In the genomic region with DNA sequence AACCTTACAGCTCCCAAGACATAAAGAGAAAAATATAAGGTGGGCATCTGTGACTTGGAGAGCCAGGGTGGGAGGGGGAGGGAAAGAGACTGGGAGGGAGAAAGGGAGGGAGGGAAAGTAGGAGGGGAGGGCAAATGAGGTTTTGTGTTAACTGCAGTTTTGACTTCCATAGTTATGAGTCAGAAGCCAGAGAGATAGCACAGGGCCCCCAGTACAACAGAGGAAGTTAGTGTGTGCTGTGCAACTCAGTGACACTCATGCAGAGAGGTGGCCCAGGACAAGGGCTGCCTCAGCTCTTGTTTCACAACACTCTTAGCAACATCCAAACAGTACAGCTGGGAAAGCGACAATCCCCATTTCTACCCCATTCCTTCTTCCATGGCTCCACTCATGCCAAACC, we compare ENCODE assay signal across 9 mouse cellular contexts.
DNase-seq lines count a peak whose midpoint lies in the region; ATAC-seq and TF ChIP-seq lines count a peak whose summit lies in the region.
"Had no signal": no experiment of that assay in that cellular context is flagged by ENCODE, and none has a peak within 500 bp of the region (broad histone marks: within the 10 kb centered on the region; RNA-seq: fewer than 3 reads in every experiment).

No protein-coding gene starts in this region.

- peak; percentile 62 to 81 for TF ChIP-seq EP300 in MEL (IDR thresholded peaks at IDR 0.05; ENCODE audit: low read depth in 1 of 2, low read length in 2 of 2)

- no peak for DNase-seq in heart, postnatal 36 days
- peak; percentile 88 for DNase-seq in MEL (ENCODE audit: low read depth, low spot score)
- DNase-seq in left cerebral cortex, postnatal 25 days (ENCODE audit: low spot score in 2 of 2): no peak
- no peak for DNase-seq in right cerebral cortex, postnatal 36 days (ENCODE audit: low spot score in 2 of 2)

- H3K27ac ChIP-seq in heart, embryonic 12.5 days (ENCODE audit: poor library complexity, severe bottlenecking): peak overlapping the region; percentile 66
- peak overlapping the region; percentile 78 for H3K27ac ChIP-seq in MEL (ENCODE audit: control insufficient read depth, low read depth, low read length)
- peak overlapping the region; percentile 61 for H3K27ac ChIP-seq in macrophage
- no peak overlapping the region for H3K27ac ChIP-seq in forebrain, embryonic 15.5 days (replicated peaks)

- intact Hi-C loops in heart, postnatal 36 days (cut with DNase I): no loop called here
- intact Hi-C loops in left cerebral cortex, postnatal 25 days (cut with DNase I): no loop called here

- H3K4me3 ChIP-seq in heart, embryonic 12.5 days: no peak overlapping the region
- H3K4me3 ChIP-seq in MEL (ENCODE audit: control insufficient read depth in 1 of 2, insufficient read depth in 1 of 2, low read depth in 2 of 2, low read length in 2 of 2) (no peak overlapping the region; a peak in 1 of 4 replicates), macrophage (ENCODE audit: inconsistent target) (no peak overlapping the region)
- H3K4me3 ChIP-seq in forebrain, embryonic 15.5 days: no peak overlapping the region

- ATAC-seq in heart, embryonic 12.5 days (ENCODE audit: insufficient number of reproducible peaks, low FRiP score): peak; percentile 48; the same call in 1 of the 2 replicates
- ATAC-seq in common myeloid progenitor, adult 5-6 weeks (replicated peaks; ENCODE audit: low read depth, poor library complexity, severe bottlenecking): peak; percentile 80
- no peak for ATAC-seq in forebrain, embryonic 15.5 days (replicated peaks)

- peaks cover 69% of the 10 kb centered on the region for H3K4me1 ChIP-seq in heart, embryonic 12.5 days (replicated peaks)
- peaks cover 5 to 56% of the 10 kb centered on the region in 2 experiments for H3K4me1 ChIP-seq in MEL (ENCODE audit: control insufficient read depth in 1 of 2, insufficient read depth in 2 of 2, low read length in 2 of 2)
- no peaks in the 10 kb centered on the region for H3K4me1 ChIP-seq in forebrain, embryonic 15.5 days

- TF ChIP-seq RAD21 in MEL (IDR thresholded peaks at IDR 0.05; ENCODE audit: low read depth, low read length): no peak

- no peaks in the 10 kb centered on the region for H3K27me3 ChIP-seq in heart, embryonic 12.5 days (replicated peaks)
- no peaks in the 10 kb centered on the region for H3K27me3 ChIP-seq in MEL (ENCODE audit: control insufficient read depth in 1 of 2, insufficient read depth in 2 of 2, low read length in 2 of 2)
- no peaks in the 10 kb centered on the region for H3K27me3 ChIP-seq in forebrain, embryonic 15.5 days

- no peak overlapping the region for H3K4me2 ChIP-seq in heart, embryonic 12.5 days
- H3K4me2 ChIP-seq in forebrain, embryonic 15.5 days (replicated peaks): no peak overlapping the region

- H3K9ac ChIP-seq in heart, embryonic 12.5 days: no peak overlapping the region
- 0 out of 2 replicates have a peak overlapping the region, but pooled peaks have one; percentile 34 for H3K9ac ChIP-seq in MEL (ENCODE audit: control insufficient read depth, low read depth, low read length, poor library complexity, severe bottlenecking)
- H3K9ac ChIP-seq in forebrain, embryonic 15.5 days (replicated peaks): no peak overlapping the region

- no peaks in the 10 kb centered on the region for H3K9me3 ChIP-seq in heart, embryonic 12.5 days (replicated peaks)
- no peaks in the 10 kb centered on the region for H3K9me3 ChIP-seq in MEL (replicated peaks; ENCODE audit: insufficient read depth, low read length)
- no peaks in the 10 kb centered on the region for H3K9me3 ChIP-seq in forebrain, embryonic 15.5 days
- H3K9me3 ChIP-seq: G1E had no signal

- 74% methylated on average over 1 of the region's 1 CpGs for WGBS in heart, embryonic 12.5 days
- 31% methylated on average over 1 of the region's 1 CpGs for WGBS in macrophage (ENCODE audit: missing documents)
- WGBS in forebrain, embryonic 15.5 days: 100% methylated on average over 1 of the region's 1 CpGs

- H3K79me2 ChIP-seq in MEL (ENCODE audit: control insufficient read depth, insufficient read depth, low read length, poor library complexity) (no peaks in the 10 kb centered on the region), macrophage (ENCODE audit: inconsistent target) (no peaks in the 10 kb centered on the region)

- H3K36me3 ChIP-seq in heart, embryonic 12.5 days: no peaks in the 10 kb centered on the region
- H3K36me3 ChIP-seq in MEL (ENCODE audit: control insufficient read depth in 1 of 2, insufficient read depth in 2 of 2, low read length in 2 of 2) (peaks cover 0 to 25% of the 10 kb centered on the region in 2 experiments; a peak in 2 of 4 replicates), macrophage (ENCODE audit: inconsistent target) (no peaks in the 10 kb centered on the region)
- H3K36me3 ChIP-seq in forebrain, embryonic 15.5 days: no peaks in the 10 kb centered on the region
- H3K36me3 ChIP-seq: G1E had no signal

- TF ChIP-seq CTCF in MEL (IDR thresholded peaks at IDR 0.05 in 2 of 3, conservative IDR thresholded peaks at IDR 0.05 in 1 of 3; ENCODE audit: control insufficient read depth in 1 of 3, insufficient read depth in 1 of 3, low read depth in 2 of 3, low read length in 3 of 3, poor library complexity in 1 of 3, severe bottlenecking in 1 of 3): no peak

- TF ChIP-seq POLR2A in MEL (IDR thresholded peaks at IDR 0.05; ENCODE audit: control insufficient read depth in 1 of 2, insufficient read depth in 1 of 2, low read depth in 1 of 2, low read length in 2 of 2, poor library complexity in 1 of 2): 0 out of 4 replicates have a peak, but pooled peaks of 1 of the 2 experiments have one; percentile 38

TF ChIP-seq in MEL, 35 proteins besides CTCF, POLR2A, EP300 and RAD21:
- TF ChIP-seq MAFK (IDR thresholded peaks at IDR 0.05; ENCODE audit: borderline replicate concordance, low read depth, low read length): no peak
- no peak for TF ChIP-seq GABPA (IDR thresholded peaks at IDR 0.05; ENCODE audit: low read depth, low read length)
- TF ChIP-seq ELF1 (IDR thresholded peaks at IDR 0.05; ENCODE audit: low read depth, low read length): no peak
- TF ChIP-seq CHD1 (IDR thresholded peaks at IDR 0.05; ENCODE audit: low read depth, low read length): no peak
- TF ChIP-seq USF2 (IDR thresholded peaks at IDR 0.05; ENCODE audit: borderline replicate concordance in 1 of 2, insufficient read depth in 1 of 2, low read depth in 1 of 2, low read length in 2 of 2): no peak
- no peak for TF ChIP-seq ZC3H11A (IDR thresholded peaks at IDR 0.05; ENCODE audit: low read depth, low read length)
- no peak for TF ChIP-seq UBTF (IDR thresholded peaks at IDR 0.05; ENCODE audit: borderline replicate concordance, insufficient read depth, low read depth, low read length)
- TF ChIP-seq MYC (IDR thresholded peaks at IDR 0.05; ENCODE audit: low read depth, low read length): no peak
- TF ChIP-seq SMC3 (IDR thresholded peaks at IDR 0.05; ENCODE audit: low read depth, low read length): no peak
- no peak for TF ChIP-seq POLR2AphosphoS5 (IDR thresholded peaks at IDR 0.05; ENCODE audit: borderline replicate concordance, low read depth, low read length)
- TF ChIP-seq RCOR1 (IDR thresholded peaks at IDR 0.05; ENCODE audit: low read depth, low read length): 0 out of 2 replicates have a peak, but pooled peaks have one; percentile 36
- no peak for TF ChIP-seq NRF1 (IDR thresholded peaks at IDR 0.05; ENCODE audit: insufficient read depth, low read depth, low read length, poor library complexity, severe bottlenecking)
- TF ChIP-seq JUND (IDR thresholded peaks at IDR 0.05; ENCODE audit: low read depth, low read length): peak; percentile 76
- TF ChIP-seq BHLHE40 (IDR thresholded peaks at IDR 0.05; ENCODE audit: borderline replicate concordance, low read depth, low read length): no peak
- no peak for TF ChIP-seq ZNF384 (IDR thresholded peaks at IDR 0.05; ENCODE audit: low read depth, low read length)
- TF ChIP-seq ZKSCAN1 (IDR thresholded peaks at IDR 0.05; ENCODE audit: low read depth, low read length): no peak
- TF ChIP-seq ZMIZ1 (IDR thresholded peaks at IDR 0.05; ENCODE audit: low read depth, low read length): no peak
- TF ChIP-seq MXI1 (IDR thresholded peaks at IDR 0.05; ENCODE audit: low read depth, low read length): no peak
- no peak for TF ChIP-seq TBP (IDR thresholded peaks at IDR 0.05; ENCODE audit: low read depth, low read length)
- TF ChIP-seq TAL1 (IDR thresholded peaks at IDR 0.05; ENCODE audit: low read length): no peak
- no peak for TF ChIP-seq NELFE (IDR thresholded peaks at IDR 0.05; ENCODE audit: low read depth, low read length)
- peak; percentile 92 for TF ChIP-seq MAZ (IDR thresholded peaks at IDR 0.05; ENCODE audit: low read depth, low read length)
- TF ChIP-seq ETS1 (IDR thresholded peaks at IDR 0.05; ENCODE audit: low read depth, low read length): peak; percentile 74
- TF ChIP-seq HCFC1 (IDR thresholded peaks at IDR 0.05; ENCODE audit: low read depth, low read length): no peak
- TF ChIP-seq MYB (IDR thresholded peaks at IDR 0.05; ENCODE audit: low read depth, low read length): no peak
- no peak for TF ChIP-seq POLR2AphosphoS2 (IDR thresholded peaks at IDR 0.05; ENCODE audit: low read length)
- no peak for TF ChIP-seq TCF12 (IDR thresholded peaks at IDR 0.05; ENCODE audit: low read depth, low read length)
- TF ChIP-seq MAX (IDR thresholded peaks at IDR 0.05; ENCODE audit: low read length): no peak
- TF ChIP-seq USF1 (IDR thresholded peaks at IDR 0.05; ENCODE audit: low read depth, low read length): no peak
- peak; percentile 52 for TF ChIP-seq SIN3A (IDR thresholded peaks at IDR 0.05; ENCODE audit: low read length)
- no peak for TF ChIP-seq CHD2 (IDR thresholded peaks at IDR 0.05; ENCODE audit: low read length)
- no peak for TF ChIP-seq MEF2A (IDR thresholded peaks at IDR 0.05; ENCODE audit: extremely low read depth, insufficient replicate concordance, low read depth, low read length, poor library complexity, severe bottlenecking)
- TF ChIP-seq KAT2A (conservative IDR thresholded peaks at IDR 0.05; ENCODE audit: low read depth, low read length): no peak
- no peak for TF ChIP-seq E2F4 (IDR thresholded peaks at IDR 0.05; ENCODE audit: borderline replicate concordance, low read depth, low read length)
- peak; percentile 65 for TF ChIP-seq GATA1 (IDR thresholded peaks at IDR 0.05; ENCODE audit: low read depth, low read length)
TF ChIP-seq in MEL: peak in this region for 6.
